Mouse (Mus musculus): ENCODE results near the gene Ifi27l2b.
"Not testable (repeated sequence)": the region's sequence is repeated elsewhere in the genome, so short reads cannot be mapped to it uniquely, and the experiment has no call there.

Ifi27l2b gene

GRCm38 (mm10) chr12:103457140-103457539 lies at the start of gene Ifi27l2b:
Gene Ifi27l2b (minus strand): TSS chr12:103457223.
- DNase-seq (ENCODE audit: low spot score in 2 of 2), result no peak

- DNase-seq (ENCODE audit: low spot score in 2 of 2), result no peak
These were observed 47.4 kb upstream of the Ifi27l2b start for GRCm38 (mm10) chr12:103504402-103504801.

GRCm38 (mm10) chr12:103503300-103503699 lies 46.3 kb upstream of the Ifi27l2b start:
- no peak for DNase-seq (ENCODE audit: low spot score in 2 of 2)

GRCm38 (mm10) chr12:103499261-103499660 lies 42.2 kb upstream of the Ifi27l2b start:
- no peak for DNase-seq (ENCODE audit: low spot score in 2 of 2)

- DNase-seq (ENCODE audit: low spot score in 2 of 2), result no peak
These were observed 41.7 kb upstream of the Ifi27l2b start for GRCm38 (mm10) chr12:103498768-103499167.

- DNase-seq (ENCODE audit: low spot score in 2 of 2), result no peak
These were observed 37.5 kb upstream of the Ifi27l2b start for GRCm38 (mm10) chr12:103494486-103494885.

- DNase-seq (ENCODE audit: low spot score in 2 of 2), result peak; percentile 39 to 56
These were observed 35.7 kb upstream of the Ifi27l2b start for GRCm38 (mm10) chr12:103492767-103493166.

GRCm38 (mm10) chr12:103491091-103491730 lies 34.2 kb upstream of the Ifi27l2b start:
- no peak for DNase-seq (ENCODE audit: low spot score in 2 of 2)

GRCm38 (mm10) chr12:103487750-103488149 lies 30.7 kb upstream of the Ifi27l2b start:
- no peak for DNase-seq (ENCODE audit: low spot score in 2 of 2)

GRCm38 (mm10) chr12:103487276-103487675 lies 30.3 kb upstream of the Ifi27l2b start:
- no peak for DNase-seq (ENCODE audit: low spot score in 2 of 2)

- DNase-seq (ENCODE audit: low spot score in 2 of 2), result no peak
These were observed 29.7 kb upstream of the Ifi27l2b start for GRCm38 (mm10) chr12:103486726-103487125.

GRCm38 (mm10) chr12:103484200-103484972 lies 27.4 kb upstream of the Ifi27l2b start:
- DNase-seq (ENCODE audit: low spot score in 2 of 2), result not testable (repeated sequence)

GRCm38 (mm10) chr12:103482781-103483180 lies 25.8 kb upstream of the Ifi27l2b start:
- DNase-seq (ENCODE audit: low spot score in 2 of 2), result no peak

- DNase-seq (ENCODE audit: low spot score in 2 of 2), result no peak
These were observed 24.6 kb upstream of the Ifi27l2b start for GRCm38 (mm10) chr12:103481671-103482070.

- no peak for DNase-seq (ENCODE audit: low spot score in 2 of 2)
These were observed 20.5 kb upstream of the Ifi27l2b start for GRCm38 (mm10) chr12:103477461-103478015.

- DNase-seq (ENCODE audit: low spot score in 2 of 2), result no peak
These were observed 19.9 kb upstream of the Ifi27l2b start for GRCm38 (mm10) chr12:103476779-103477389.

- DNase-seq (ENCODE audit: low spot score in 2 of 2), result no peak
These were observed 17.5 kb upstream of the Ifi27l2b start for GRCm38 (mm10) chr12:103474481-103474880.

GRCm38 (mm10) chr12:103456727-103457126 lies 296 bp downstream of the Ifi27l2b start:
- not testable (repeated sequence) for DNase-seq (ENCODE audit: low spot score in 2 of 2)

- no peak for DNase-seq (ENCODE audit: low spot score in 2 of 2)
These were observed 3.7 kb downstream of the Ifi27l2b start for GRCm38 (mm10) chr12:103453361-103453760.

- DNase-seq (ENCODE audit: low spot score in 2 of 2), result no peak
These were observed 12.0 kb downstream of the Ifi27l2b start for GRCm38 (mm10) chr12:103445060-103445459.

- DNase-seq (ENCODE audit: low spot score in 2 of 2), result not testable (repeated sequence)
These were observed 12.8 kb downstream of the Ifi27l2b start for GRCm38 (mm10) chr12:103444261-103444660.

- DNase-seq (ENCODE audit: low spot score in 2 of 2), result no peak
These were observed 13.5 kb downstream of the Ifi27l2b start, which contains the start of gene Ifi27l2a for GRCm38 (mm10) chr12:103443524-103443923. Gene Ifi27l2a (minus strand): TSS chr12:103443680.
